ENCODE assay signal across 15 mouse cellular contexts in genomic region chr1:133689897-133690296, GRCm38 (mm10). TPM values are rescaled to one million over a fixed set of nuclear protein-coding genes. Genes with fewer than 3 reads are reported as not detected.
A peak's percentile ranks its signal among the peaks of the same experiment; 100 is the strongest.
DNase-seq lines count a peak whose midpoint lies in the region; ATAC-seq and TF ChIP-seq lines count a peak whose summit lies in the region.
"Had no signal": no experiment of that assay in that cellular context is flagged by ENCODE, and none has a peak within 500 bp of the region (broad histone marks: within the 10 kb centered on the region; RNA-seq: fewer than 3 reads in every experiment).

Gene Lax1 (minus strand): TSS chr1:133690108.

- no peaks in the 10 kb centered on the region for H3K36me3 ChIP-seq in kidney, postnatal 0 days (ENCODE audit: insufficient read depth, low read length)
- H3K36me3 ChIP-seq in kidney, adult 2 months (ENCODE audit: control insufficient read depth, insufficient read depth, low read length): no peaks in the 10 kb centered on the region
- H3K36me3 ChIP-seq in embryonic facial prominence, embryonic 11.5 days (replicated peaks; ENCODE audit: control insufficient read depth, insufficient read depth, low read depth, low read length): no peaks in the 10 kb centered on the region
- H3K36me3 ChIP-seq in midbrain, embryonic 16.5 days (ENCODE audit: control insufficient read depth, insufficient read depth, low read length): no peaks in the 10 kb centered on the region
- H3K36me3 ChIP-seq: G1E; intestine, embryonic 15.5 days; neural tube, embryonic 13.5 days had no signal

- 14% methylated on average over 6 of the region's 6 CpGs for WGBS in kidney, postnatal 0 days
- 32% methylated on average over 6 of the region's 6 CpGs for WGBS in kidney, adult 2 months
- 13% methylated on average over 6 of the region's 6 CpGs for WGBS in embryonic facial prominence, embryonic 11.5 days
- 65% methylated on average over 6 of the region's 6 CpGs for WGBS in midbrain, embryonic 16.5 days

- peak; percentile 22 for DNase-seq in kidney, postnatal 0 days (ENCODE audit: low spot score)
- DNase-seq in kidney, adult 2 months: no peak
- DNase-seq in embryonic facial prominence, embryonic 11.5 days (ENCODE audit: low spot score): peak; percentile 22
- peak; percentile 83 for DNase-seq in natural killer cell, adult 2 months (ENCODE audit: low spot score in 2 of 2)
- peak; percentile 82 for DNase-seq in thymus, postnatal 14 days
- DNase-seq in kidney, postnatal 14 days: no peak
- no peak for DNase-seq in kidney, postnatal 36 days
- DNase-seq: adrenal gland, postnatal 10 days; cerebellum, postnatal 25 days; lung, embryonic 14.5 days had no signal

- H3K4me2 ChIP-seq in kidney, postnatal 0 days (ENCODE audit: low read length): no peak within 1 kb of the TSS
- H3K4me2 ChIP-seq in embryonic facial prominence, embryonic 11.5 days (ENCODE audit: low read depth, low read length): no peak within 1 kb of the TSS
- H3K4me2 ChIP-seq in midbrain, embryonic 16.5 days (ENCODE audit: low read length): no peak within 1 kb of the TSS
- H3K4me2 ChIP-seq: forebrain, embryonic 13.5 days; intestine, embryonic 15.5 days; lung, embryonic 14.5 days; neural tube, embryonic 13.5 days had no signal

- ATAC-seq in kidney, postnatal 0 days (replicated peaks; ENCODE audit: low FRiP score, low read depth): no peak
- no peak for ATAC-seq in embryonic facial prominence, embryonic 11.5 days (replicated peaks; ENCODE audit: insufficient number of reproducible peaks, low FRiP score, low TSS enrichment, low read depth)
- no peak for ATAC-seq in midbrain, embryonic 16.5 days
- ATAC-seq: forebrain, embryonic 13.5 days; intestine, embryonic 15.5 days had no signal

- TF ChIP-seq CTCF in kidney, postnatal 0 days (IDR thresholded peaks at IDR 0.05; ENCODE audit: low read depth): no peak
- TF ChIP-seq CTCF in kidney, adult 2 months (conservative IDR thresholded peaks at IDR 0.05; ENCODE audit: insufficient read depth, insufficient read length, low read depth, low read length): no peak

- H3K9ac ChIP-seq in kidney, postnatal 0 days (ENCODE audit: low read depth, low read length): no peak within 1 kb of the TSS
- H3K9ac ChIP-seq in embryonic facial prominence, embryonic 11.5 days (replicated peaks; ENCODE audit: low read length): no peak within 1 kb of the TSS
- no peak within 1 kb of the TSS for H3K9ac ChIP-seq in midbrain, embryonic 16.5 days (ENCODE audit: low read depth, low read length)
- H3K9ac ChIP-seq: forebrain, embryonic 13.5 days; intestine, embryonic 15.5 days; lung, embryonic 14.5 days; neural tube, embryonic 13.5 days had no signal

- TF ChIP-seq POLR2A in kidney, adult 2 months (IDR thresholded peaks at IDR 0.05; ENCODE audit: low read depth, low read length): no peak

- no peak within 1 kb of the TSS for H3K4me3 ChIP-seq in kidney, postnatal 0 days (replicated peaks; ENCODE audit: low read depth, low read length)
- no peak within 1 kb of the TSS for H3K4me3 ChIP-seq in kidney, adult 2 months (ENCODE audit: insufficient read depth, low read depth, low read length)
- no peak within 1 kb of the TSS for H3K4me3 ChIP-seq in embryonic facial prominence, embryonic 11.5 days (ENCODE audit: low read depth, low read length)
- H3K4me3 ChIP-seq in midbrain, embryonic 16.5 days (ENCODE audit: low read depth, low read length): no peak within 1 kb of the TSS
- H3K4me3 ChIP-seq: forebrain, embryonic 13.5 days; intestine, embryonic 15.5 days; neural tube, embryonic 13.5 days had no signal

- H3K4me1 ChIP-seq in kidney, postnatal 0 days (replicated peaks; ENCODE audit: insufficient read depth, low read length): peaks cover 17% of the 10 kb centered on the region
- peaks cover 14% of the 10 kb centered on the region for H3K4me1 ChIP-seq in kidney, adult 2 months (ENCODE audit: control insufficient read depth, insufficient read depth, low read length)
- H3K4me1 ChIP-seq in embryonic facial prominence, embryonic 11.5 days (ENCODE audit: control insufficient read depth, insufficient read depth, low read length): no peaks in the 10 kb centered on the region
- no peaks in the 10 kb centered on the region for H3K4me1 ChIP-seq in midbrain, embryonic 16.5 days (ENCODE audit: control insufficient read depth, insufficient read depth, low read length)

- H3K9me3 ChIP-seq in kidney, postnatal 0 days (replicated peaks; ENCODE audit: low read length): no peaks in the 10 kb centered on the region
- H3K9me3 ChIP-seq in embryonic facial prominence, embryonic 11.5 days (replicated peaks; ENCODE audit: control insufficient read depth, low read length): no peaks in the 10 kb centered on the region
- no peaks in the 10 kb centered on the region for H3K9me3 ChIP-seq in midbrain, embryonic 16.5 days (replicated peaks; ENCODE audit: control insufficient read depth, low read length, poor library complexity, severe bottlenecking)
- H3K9me3 ChIP-seq: forebrain, embryonic 13.5 days; G1E; intestine, embryonic 15.5 days; neural tube, embryonic 13.5 days had no signal

- H3K27me3 ChIP-seq in kidney, postnatal 0 days (ENCODE audit: insufficient read depth, low read length): no peaks in the 10 kb centered on the region
- no peaks in the 10 kb centered on the region for H3K27me3 ChIP-seq in kidney, adult 2 months (replicated peaks; ENCODE audit: control insufficient read depth, insufficient read depth, low read length)
- H3K27me3 ChIP-seq in embryonic facial prominence, embryonic 11.5 days (ENCODE audit: control insufficient read depth, insufficient read depth, low read length): no peaks in the 10 kb centered on the region
- no peaks in the 10 kb centered on the region for H3K27me3 ChIP-seq in midbrain, embryonic 16.5 days (ENCODE audit: control insufficient read depth, insufficient read depth, low read depth, low read length)
- H3K27me3 ChIP-seq: forebrain, embryonic 13.5 days; intestine, embryonic 15.5 days; neural tube, embryonic 13.5 days had no signal

- no peak within 1 kb of the TSS for H3K27ac ChIP-seq in kidney, postnatal 0 days
- no peak within 1 kb of the TSS for H3K27ac ChIP-seq in kidney, adult 2 months (ENCODE audit: insufficient read depth, low read depth, low read length)
- no peak within 1 kb of the TSS for H3K27ac ChIP-seq in embryonic facial prominence, embryonic 11.5 days (replicated peaks; ENCODE audit: low read depth, low read length)
- H3K27ac ChIP-seq in midbrain, embryonic 16.5 days (ENCODE audit: low read length): no peak within 1 kb of the TSS
- H3K27ac ChIP-seq: forebrain, embryonic 13.5 days; intestine, embryonic 15.5 days; neural tube, embryonic 13.5 days had no signal

RNA-seq across cellular contexts. Expression of gene Lax1, which starts in this region (rescaled TPM):
- 0.58 and 0.61 TPM in 2 replicates for polyA plus RNA-seq in kidney, postnatal 0 days (2015; fragmentation: Nextera tagmentation; extraction: Ambion mirVana)
- 0.34 and 1.8 TPM in 2 replicates for polyA plus RNA-seq in kidney, adult 2 months (2012; rRNA removed)
- 0.32 and 0.76 TPM in 2 replicates for polyA plus RNA-seq in embryonic facial prominence, embryonic 11.5 days (2014; fragmentation: Nextera tagmentation; extraction: Ambion mirVana)
- 0.08 TPM in 1 of 2 replicates, not detected in the other for polyA plus RNA-seq in midbrain, embryonic 16.5 days (2015; fragmentation: Nextera tagmentation; extraction: Ambion mirVana)
- polyA plus RNA-seq: forebrain, embryonic 13.5 days; G1E had no signal

Comparison
In these comparisons a context has a peak if more than half of its experiments do, and no peak if none do; other contexts are left out.
1. Peak in DNase-seq in kidney, postnatal 0 days; RNA of the gene not detected or under 1 TPM.
2. Peak in DNase-seq in embryonic facial prominence, embryonic 11.5 days; RNA of the gene not detected or under 1 TPM.
3. DNase-seq: peak in natural killer cell, adult 2 months (2 of 2) and thymus, postnatal 14 days (single experiment); none in kidney, adult 2 months (single experiment), kidney, postnatal 14 days (single experiment) and kidney, postnatal 36 days (0 of 2).